ENCODE assay signal across 1 mouse cellular context in the genomic region with DNA sequence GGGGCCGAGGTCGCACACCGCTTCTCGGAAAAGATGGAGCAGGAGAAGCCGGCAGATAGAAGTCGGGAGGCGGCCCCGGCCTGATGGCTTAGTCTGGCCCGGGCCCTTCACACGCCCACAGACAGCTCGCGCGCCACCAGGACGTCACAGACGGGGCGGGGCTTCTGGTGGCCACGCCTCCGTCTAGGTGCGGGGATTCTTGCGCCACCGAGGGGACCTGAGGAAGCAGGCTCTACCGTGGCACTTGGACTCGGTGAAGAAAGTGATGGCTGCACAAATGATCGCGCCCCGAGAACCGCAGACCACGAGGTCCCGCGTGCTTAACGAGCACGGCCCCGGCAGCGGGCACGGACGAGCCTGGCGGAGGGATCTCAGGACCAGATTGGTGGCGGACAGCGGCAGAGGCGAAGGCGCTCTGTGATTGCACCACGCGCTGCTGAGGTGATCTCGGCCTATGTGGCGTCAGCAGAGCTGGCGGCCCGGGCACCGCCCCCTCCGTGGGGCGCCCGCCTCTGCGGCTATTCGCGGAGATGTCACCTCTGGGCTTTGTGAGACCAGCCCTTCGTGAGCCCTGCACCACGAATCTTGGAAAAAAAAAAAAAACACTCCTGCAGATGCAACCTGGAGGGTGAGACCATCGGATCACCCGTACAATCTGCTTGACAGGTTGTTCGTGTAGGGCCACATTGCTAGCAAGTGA.
TF ChIP-seq lines count a peak whose summit lies in the region.

Cyp51 (minus strand) TSS at position 406 of the 700 bp plus-strand sequence.

TF ChIP-seq in CH12.LX, 34 proteins besides CTCF, POLR2A, EP300 and RAD21 (continued from another document):
- peak; percentile 73; the same call in 1 of the 2 replicates for TF ChIP-seq TCF12 (IDR thresholded peaks at IDR 0.05; ENCODE audit: low read depth, low read length)
- peak; percentile 78 for TF ChIP-seq TBP (conservative IDR thresholded peaks at IDR 0.05; ENCODE audit: low read depth, low read length)
- 0 out of 2 replicates have a peak, but pooled peaks have one; percentile 41 for TF ChIP-seq MEF2A (IDR thresholded peaks at IDR 0.05; ENCODE audit: borderline replicate concordance, low read depth, low read length)
- no peak; the same call in 1 of the 2 replicates for TF ChIP-seq MAZ (IDR thresholded peaks at IDR 0.05; ENCODE audit: low read depth, low read length)
- peak; percentile 72 for TF ChIP-seq MXI1 (IDR thresholded peaks at IDR 0.05; ENCODE audit: low read depth, low read length)
- no peak for TF ChIP-seq RCOR1 (conservative IDR thresholded peaks at IDR 0.05; ENCODE audit: low read depth, low read length)
- TF ChIP-seq SMC3 (IDR thresholded peaks at IDR 0.05; ENCODE audit: low read depth, low read length) = no peak; the same call in 1 of the 2 replicates
- TF ChIP-seq CHD1 (IDR thresholded peaks at IDR 0.05; ENCODE audit: low read depth, low read length) = no peak
- TF ChIP-seq JUND (conservative IDR thresholded peaks at IDR 0.05; ENCODE audit: low read depth, low read length) = no peak
- no peak; the same call in 1 of the 2 replicates for TF ChIP-seq IRF4 (IDR thresholded peaks at IDR 0.05; ENCODE audit: low read depth, low read length)
- no peak for TF ChIP-seq E2F4 (IDR thresholded peaks at IDR 0.05; ENCODE audit: insufficient replicate concordance, low read depth, low read length)
- peak; percentile 71 for TF ChIP-seq NELFE (IDR thresholded peaks at IDR 0.05; ENCODE audit: low read depth, low read length)
- peak; percentile 80; the same call in 1 of the 2 replicates for TF ChIP-seq KAT2A (IDR thresholded peaks at IDR 0.05; ENCODE audit: insufficient replicate concordance, low read length)
- no peak for TF ChIP-seq ELF1 (IDR thresholded peaks at IDR 0.05; ENCODE audit: low read depth, low read length)
- peak; percentile 91 for TF ChIP-seq ZNF384 (IDR thresholded peaks at IDR 0.05; ENCODE audit: low read depth, low read length)
- no peak for TF ChIP-seq BHLHE40 (IDR thresholded peaks at IDR 0.05; ENCODE audit: low read depth, low read length)
- 0 out of 2 replicates have a peak, but pooled peaks have one; percentile 45 for TF ChIP-seq MAX (IDR thresholded peaks at IDR 0.05; ENCODE audit: low read length)
- peak; percentile 79 for TF ChIP-seq MYC (IDR thresholded peaks at IDR 0.05; ENCODE audit: low read depth, low read length)
- no peak for TF ChIP-seq USF1 (IDR thresholded peaks at IDR 0.05; ENCODE audit: low read depth, low read length)
- TF ChIP-seq PAX5 (IDR thresholded peaks at IDR 0.05; ENCODE audit: low read length) = no peak
- TF ChIP-seq POLR2AphosphoS2 (IDR thresholded peaks at IDR 0.05; ENCODE audit: low read depth, low read length) = peak; percentile 44; the same call in 1 of the 2 replicates
- no peak for TF ChIP-seq USF2 (conservative IDR thresholded peaks at IDR 0.05; ENCODE audit: low read depth, low read length)
- peak; percentile 70 for TF ChIP-seq ZMIZ1 (IDR thresholded peaks at IDR 0.05; ENCODE audit: low read depth, low read length)
- no peak for TF ChIP-seq JUN (IDR thresholded peaks at IDR 0.05; ENCODE audit: insufficient read depth, low read depth, low read length)
- TF ChIP-seq GABPA (IDR thresholded peaks at IDR 0.05; ENCODE audit: insufficient replicate concordance, low read depth, low read length) = no peak
- TF ChIP-seq UBTF (IDR thresholded peaks at IDR 0.05; ENCODE audit: low read depth, low read length) = no peak
- no peak for TF ChIP-seq ETS1 (conservative IDR thresholded peaks at IDR 0.05; ENCODE audit: low read depth, low read length)
- no peak for TF ChIP-seq MAFK (IDR thresholded peaks at IDR 0.05; ENCODE audit: insufficient replicate concordance, low read length)
- TF ChIP-seq NRF1 (IDR thresholded peaks at IDR 0.05; ENCODE audit: low read depth, low read length) = 0 out of 2 replicates have a peak, but pooled peaks have one; percentile 5
- peak; percentile 62 for TF ChIP-seq HCFC1 (IDR thresholded peaks at IDR 0.05; ENCODE audit: low read depth, low read length)
